Mouse (Mus musculus) mouse embryonic stem cell (cell line): ENCODE data around the gene Man1a2.

Experiments
- in situ Hi-C, 2 experiments: fragments of 300-500 bp; cut with MboI; formaldehyde crosslinking; loops; 1 replicate in 1 of 2; 3 replicates in 1 of 2; pipeline ENCODE4 v1.14.3; 2019 to 2020; ENCODE audit warnings: low sequenced_read_pairs in 2 of 2, low pct_unique_long_range_greater_than_20kb in 1 of 2, mixed read lengths in 1 of 2; ENCODE audit not compliant: unreplicated experiment in 1 of 2

Man1a2 gene

GRCm38 (mm10) chr3:100591053-100591452, 94.2 kb downstream of the Man1a2 start:
- in situ Hi-C loops: no loop called here

GRCm38 (mm10) chr3:100582721-100583355, 102.5 kb downstream of the Man1a2 start:
- in situ Hi-C loops: no loop called here

- in situ Hi-C loops: loop anchor here in 1 of 2 experiments (10.0 kb wide), 1 partner anchor 388 kb away; no protein-coding TSS in a partner anchor
These were observed 112.6 kb downstream of the Man1a2 start for GRCm38 (mm10) chr3:100572571-100573183.

GRCm38 (mm10) chr3:100568443-100569390, 116.6 kb downstream of the Man1a2 start:
- in situ Hi-C loops: no loop called here

GRCm38 (mm10) chr3:100563565-100563964, 121.7 kb downstream of the Man1a2 start:
- in situ Hi-C loops: no loop called here

GRCm38 (mm10) chr3:100562455-100562854, 122.8 kb downstream of the Man1a2 start:
- in situ Hi-C loops: no loop called here

GRCm38 (mm10) chr3:100561561-100562175, 123.6 kb downstream of the Man1a2 start:
- in situ Hi-C loops: no loop called here

- in situ Hi-C loops: loop anchor here (10.0 kb wide), 1 partner anchor 365 kb away; no protein-coding TSS in a partner anchor
These were observed 125.9 kb downstream of the Man1a2 start for GRCm38 (mm10) chr3:100559431-100559830.

- in situ Hi-C loops: loop anchor here (10.0 kb wide), 1 partner anchor 363 kb away; no protein-coding TSS in a partner anchor
These were observed 127.0 kb downstream of the Man1a2 start for GRCm38 (mm10) chr3:100558211-100558708.

- in situ Hi-C loops: loop anchor here (5.0 to 10.0 kb wide), 2 partner anchors 133 to 360 kb away; no protein-coding TSS in a partner anchor
These were observed 130.5 kb downstream of the Man1a2 start for GRCm38 (mm10) chr3:100554843-100555242.

- in situ Hi-C loops: loop anchor here (5.0 to 10.0 kb wide), 2 partner anchors 130 to 357 kb away; no protein-coding TSS in a partner anchor
These were observed 133.1 kb downstream of the Man1a2 start for GRCm38 (mm10) chr3:100552171-100552570.

GRCm38 (mm10) chr3:100547913-100548292, 137.4 kb downstream of the Man1a2 start:
- in situ Hi-C loops: no loop called here

GRCm38 (mm10) chr3:100547162-100547912, 138.0 kb downstream of the Man1a2 start:
- in situ Hi-C loops: no loop called here

- in situ Hi-C loops: no loop called here
These were observed 148.6 kb downstream of the Man1a2 start for GRCm38 (mm10) chr3:100536686-100537085.

- in situ Hi-C loops: no loop called here
These were observed 149.4 kb downstream of the Man1a2 start for GRCm38 (mm10) chr3:100535902-100536301.

GRCm38 (mm10) chr3:100535298-100535697, 150.0 kb downstream of the Man1a2 start:
- in situ Hi-C loops: no loop called here

GRCm38 (mm10) chr3:100534394-100534793, 150.9 kb downstream of the Man1a2 start:
- in situ Hi-C loops: no loop called here

- in situ Hi-C loops: no loop called here
These were observed 151.9 kb downstream of the Man1a2 start for GRCm38 (mm10) chr3:100533429-100533828.
